Mouse (Mus musculus) cerebellum, adult 11 months (tissue): ENCODE measurements around the gene Tulp1.
"Not testable (repeated sequence)": the region's sequence is repeated elsewhere in the genome, so short reads cannot be mapped to it uniquely, and the experiment has no call there.

Experiments used
- DNase-seq: peaks from one replicate; pipeline ENCODE4 v3.0.0; 2022

The Tulp1 gene

GRCm38 (mm10) chr17:28365122-28365521 is at the start of gene Tulp1:
Gene Tulp1 (minus strand): TSS chr17:28365222.
- DNase-seq: no peak

GRCm38 (mm10) chr17:28411381-28411960 is 46.4 kb upstream of the Tulp1 start:
- DNase-seq: no peak

- DNase-seq: no peak
These were observed 45.7 kb upstream of the Tulp1 start for GRCm38 (mm10) chr17:28410731-28411130.

GRCm38 (mm10) chr17:28408251-28408918 is 43.4 kb upstream of the Tulp1 start:
- DNase-seq: no peak

GRCm38 (mm10) chr17:28407418-28408250 is 42.6 kb upstream of the Tulp1 start:
- DNase-seq: peak; percentile 66

- peak; percentile 9 for DNase-seq
These were observed 41.4 kb upstream of the Tulp1 start for GRCm38 (mm10) chr17:28406471-28406870.

- not testable (repeated sequence) for DNase-seq
These were observed 39.7 kb upstream of the Tulp1 start for GRCm38 (mm10) chr17:28404745-28405144.

GRCm38 (mm10) chr17:28404301-28404700 is 39.3 kb upstream of the Tulp1 start:
- DNase-seq: no peak

- DNase-seq: no peak
These were observed 30.0 kb upstream of the Tulp1 start for GRCm38 (mm10) chr17:28394994-28395393.

- DNase-seq: no peak
These were observed 29.2 kb upstream of the Tulp1 start for GRCm38 (mm10) chr17:28394051-28394765.

- no peak for DNase-seq
These were observed 26.8 kb upstream of the Tulp1 start for GRCm38 (mm10) chr17:28391568-28392432.

- no peak for DNase-seq
These were observed 23.5 kb upstream of the Tulp1 start for GRCm38 (mm10) chr17:28388534-28388933.

- DNase-seq: peak; percentile 73
These were observed 21.3 kb upstream of the Tulp1 start for GRCm38 (mm10) chr17:28386150-28386905.

- DNase-seq: no peak
These were observed 19.3 kb upstream of the Tulp1 start for GRCm38 (mm10) chr17:28384298-28384697.

- no peak for DNase-seq
These were observed 15.2 kb upstream of the Tulp1 start for GRCm38 (mm10) chr17:28380255-28380654.

- no peak for DNase-seq
These were observed 10.6 kb upstream of the Tulp1 start for GRCm38 (mm10) chr17:28375592-28376061.

- DNase-seq: no peak
These were observed 9.5 kb upstream of the Tulp1 start for GRCm38 (mm10) chr17:28374494-28374893.

GRCm38 (mm10) chr17:28373821-28374220 is 8.8 kb upstream of the Tulp1 start:
- no peak for DNase-seq

- DNase-seq: no peak
These were observed 6.9 kb upstream of the Tulp1 start for GRCm38 (mm10) chr17:28371941-28372340.

- no peak for DNase-seq
These were observed 6.3 kb upstream of the Tulp1 start for GRCm38 (mm10) chr17:28371286-28371685.

- no peak for DNase-seq
These were observed 4.0 kb upstream of the Tulp1 start for GRCm38 (mm10) chr17:28369056-28369455.
